Mouse (Mus musculus) mouse embryonic stem cell (cell line): Measurements from ENCODE around the gene Thnsl2.

Source experiments
- in situ Hi-C, 2 experiments: fragments of 300-500 bp; cut with MboI; formaldehyde crosslinking; loops; 1 replicate in 1 of 2; 3 replicates in 1 of 2; pipeline ENCODE4 v1.14.3; 2019 to 2020; ENCODE audit warnings: low sequenced_read_pairs in 2 of 2, low pct_unique_long_range_greater_than_20kb in 1 of 2, mixed read lengths in 1 of 2; ENCODE audit not compliant: unreplicated experiment in 1 of 2

The Thnsl2 gene

GRCm38 (mm10) chr6:71145288-71145989, 1.2 kb upstream of the Thnsl2 start:
- in situ Hi-C loops, result no loop called here

DNA sequence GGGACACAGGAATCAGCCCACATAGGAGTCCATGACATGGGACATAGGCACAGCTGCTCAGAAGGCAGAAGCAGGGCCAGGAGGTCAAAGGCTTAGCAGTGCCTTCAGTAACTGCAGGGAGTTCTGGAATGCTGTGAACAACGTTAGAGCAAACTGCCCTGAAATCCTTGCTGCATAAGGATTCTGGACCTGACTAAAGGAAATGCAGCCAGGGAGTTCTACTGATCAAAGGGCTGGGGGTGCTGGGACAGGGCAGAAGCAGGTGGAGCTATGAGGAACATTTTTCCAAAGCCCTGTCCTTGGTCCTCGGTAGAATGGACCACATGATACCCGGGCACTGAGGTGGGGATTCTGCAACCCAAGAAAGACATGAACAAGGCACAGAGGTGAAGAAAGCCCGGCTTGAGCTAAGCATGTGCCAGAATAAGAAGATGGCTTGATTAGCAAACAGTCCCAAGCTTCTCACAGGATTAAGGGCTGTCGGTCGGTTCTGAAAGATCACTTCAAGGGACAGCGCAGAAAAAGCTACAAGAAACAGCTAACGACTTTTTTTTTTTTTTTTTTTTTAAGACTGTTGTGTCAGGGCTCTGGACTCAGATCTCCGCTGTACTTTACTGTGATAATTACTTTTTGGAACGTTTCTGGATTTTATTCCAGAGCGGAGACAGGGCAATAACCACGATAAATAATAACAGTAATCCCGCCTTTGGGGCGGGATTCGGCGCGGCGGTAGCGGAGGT, 915 bp downstream of the Thnsl2 start:
- in situ Hi-C loops, result no loop called here

GRCm38 (mm10) chr6:71135031-71135430, 9.2 kb downstream of the Thnsl2 start:
- in situ Hi-C loops, result loop anchor here in 1 of 2 experiments (10.0 kb wide), 1 partner anchor 320 kb away; no protein-coding TSS in a partner anchor

DNA sequence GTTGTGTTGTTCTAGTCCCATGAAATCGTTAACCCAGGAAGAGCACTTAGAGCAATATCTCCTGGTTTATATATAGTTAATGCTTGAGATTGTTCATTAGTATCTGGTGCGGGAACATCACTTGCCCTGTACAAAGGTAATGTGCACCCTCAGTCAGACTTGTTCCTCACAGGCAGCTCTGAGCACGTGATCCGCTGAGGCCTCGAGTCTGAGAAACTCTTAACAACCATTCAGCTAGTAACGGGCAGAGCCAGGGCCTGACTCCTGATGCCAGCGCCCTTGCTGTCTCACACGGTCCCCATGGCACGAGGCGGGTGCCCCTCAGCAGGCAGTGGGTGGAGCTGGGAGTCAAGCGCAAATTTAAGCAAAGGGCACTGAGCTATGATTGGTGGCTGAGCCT, 10.7 kb downstream of the Thnsl2 start:
- in situ Hi-C loops, result loop anchor here in 1 of 2 experiments (10.0 kb wide), 1 partner anchor 319 kb away; no protein-coding TSS in a partner anchor

- in situ Hi-C loops, result loop anchor here in 1 of 2 experiments (10.0 kb wide), 1 partner anchor 316 kb away; no protein-coding TSS in a partner anchor
These were observed 13.2 kb downstream of the Thnsl2 start for GRCm38 (mm10) chr6:71131038-71131437.

DNA sequence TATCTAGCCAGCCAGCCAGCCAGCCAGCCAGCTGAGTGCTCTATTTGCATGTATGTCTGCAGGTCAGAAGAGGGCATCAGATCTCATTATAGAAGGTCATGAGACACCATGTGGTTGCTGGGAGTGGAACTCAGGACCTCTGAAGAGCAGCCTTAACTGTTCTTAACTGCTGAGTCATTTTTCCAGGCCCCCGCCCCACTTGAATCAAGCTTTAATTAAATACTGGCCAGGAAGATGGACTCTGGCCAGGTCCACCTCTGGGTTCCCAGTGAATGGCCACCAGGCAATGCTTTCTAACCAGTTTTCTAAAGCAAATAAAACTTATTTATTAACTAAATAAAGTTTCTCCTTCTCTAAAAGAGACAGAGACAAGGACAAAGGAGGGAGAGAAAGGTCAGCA, 14.0 kb downstream of the Thnsl2 start:
- in situ Hi-C loops, result loop anchor here in 1 of 2 experiments (10.0 kb wide), 1 partner anchor 315 kb away; no protein-coding TSS in a partner anchor

GRCm38 (mm10) chr6:71129071-71129470, 15.2 kb downstream of the Thnsl2 start:
- in situ Hi-C loops, result no loop called here

DNA sequence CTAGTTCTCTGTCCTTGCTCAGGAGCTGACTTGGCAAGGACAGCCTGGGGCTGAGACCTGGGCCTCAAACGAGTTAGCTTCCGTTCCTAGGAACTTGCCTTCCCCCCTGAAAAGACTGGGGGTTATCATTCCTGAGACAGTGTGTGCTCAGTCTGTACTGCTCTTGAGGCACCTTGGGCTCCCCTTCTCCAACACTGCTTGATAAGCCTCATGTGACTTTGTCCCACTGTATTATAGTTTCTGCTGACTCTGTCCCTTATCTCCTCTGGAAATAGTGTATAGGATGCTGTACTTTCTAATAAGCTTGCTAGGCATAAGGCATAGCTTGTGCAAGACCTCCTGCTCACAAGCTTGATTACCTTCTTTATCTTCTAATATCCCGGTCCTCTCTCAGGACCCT, 17.9 kb downstream of the Thnsl2 start:
- in situ Hi-C loops, result no loop called here

GRCm38 (mm10) chr6:71125043-71125893, 19.0 kb downstream of the Thnsl2 start:
- in situ Hi-C loops, result no loop called here

DNA sequence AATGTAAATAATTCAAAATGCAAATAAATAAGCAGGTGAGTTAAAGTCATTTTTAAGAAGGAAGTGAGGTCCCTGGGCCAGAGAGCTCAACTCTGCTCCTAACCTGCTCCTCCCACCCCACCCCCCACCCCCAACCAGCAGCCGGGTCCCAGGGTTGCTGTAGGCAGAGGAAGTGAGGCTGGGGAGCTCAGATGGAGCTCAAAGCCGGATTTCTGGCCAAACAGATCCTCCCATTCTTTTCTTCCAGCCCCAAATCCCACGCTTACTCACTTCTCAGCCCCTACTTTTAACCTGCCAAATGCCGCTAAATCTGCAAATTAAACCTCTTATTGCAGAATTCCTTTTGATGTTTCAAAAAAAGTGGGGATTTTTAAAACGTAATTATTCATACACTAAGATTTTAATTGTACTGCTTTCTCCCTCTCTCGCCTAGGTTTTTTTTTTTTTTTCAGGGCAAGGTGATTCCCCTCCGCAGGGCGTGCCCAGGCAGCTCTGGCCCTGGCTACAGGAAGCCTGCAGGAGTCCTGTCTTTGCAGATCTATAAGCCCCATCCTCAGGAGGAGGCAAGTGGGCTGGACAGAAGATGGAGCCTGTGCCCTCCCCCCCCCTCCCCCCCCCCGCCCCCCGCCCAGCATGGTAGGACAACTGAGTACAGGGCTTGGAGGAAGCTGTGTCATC, 24.5 kb downstream of the Thnsl2 start:
- in situ Hi-C loops, result loop anchor here in 1 of 2 experiments (5.0 kb wide), 1 partner anchor 92 kb away; no protein-coding TSS in a partner anchor

DNA sequence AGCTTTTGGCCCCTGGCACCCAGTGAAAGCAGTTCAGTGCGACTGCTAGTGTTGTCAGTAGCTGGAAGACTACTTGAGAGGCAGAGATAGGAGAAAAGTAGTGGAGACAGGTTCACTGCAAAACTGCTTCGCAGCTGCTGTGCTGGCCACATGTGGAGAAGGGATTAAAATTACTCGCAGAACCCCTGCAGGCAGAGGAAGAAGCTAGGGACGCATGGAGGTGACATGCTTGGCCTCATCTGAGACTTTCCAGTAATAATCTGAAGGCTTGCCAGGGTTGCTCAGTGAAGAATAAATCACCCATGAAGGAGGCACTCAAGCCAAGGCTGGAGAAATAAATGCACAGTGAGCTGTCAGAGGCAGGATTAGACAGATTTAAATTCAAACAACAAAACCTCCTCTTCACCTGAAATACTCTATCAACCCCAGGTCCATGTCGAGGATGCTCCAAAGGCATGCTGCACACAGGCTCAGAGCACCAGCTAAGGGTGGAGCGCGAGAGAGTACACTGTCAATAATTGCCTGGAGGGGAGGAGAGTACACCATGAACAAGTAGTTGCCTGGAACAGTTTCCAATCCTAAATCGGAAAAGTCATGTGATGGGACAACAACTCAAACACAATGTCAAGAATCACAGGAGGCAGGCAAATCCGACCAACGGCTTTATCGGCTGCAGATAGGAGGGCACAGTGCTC, 32.7 kb downstream of the Thnsl2 start:
- in situ Hi-C loops, result no loop called here

GRCm38 (mm10) chr6:71106170-71106945, 37.9 kb downstream of the Thnsl2 start:
- in situ Hi-C loops, result no loop called here

GRCm38 (mm10) chr6:71096126-71096525, 48.1 kb downstream of the Thnsl2 start:
- in situ Hi-C loops, result no loop called here

GRCm38 (mm10) chr6:71094693-71095092, 49.5 kb downstream of the Thnsl2 start:
- in situ Hi-C loops, result no loop called here

GRCm38 (mm10) chr6:71093686-71094085, 50.6 kb downstream of the Thnsl2 start:
- in situ Hi-C loops, result no loop called here

- in situ Hi-C loops, result no loop called here
These were observed 53.8 kb downstream of the Thnsl2 start for GRCm38 (mm10) chr6:71090475-71090874.

- in situ Hi-C loops, result no loop called here
These were observed 54.5 kb downstream of the Thnsl2 start for GRCm38 (mm10) chr6:71089735-71090134.
